Mouse (Mus musculus) lung, embryonic 16.5 days (tissue): ENCODE data around the gene Sf1. TPM values are rescaled to one million over a fixed set of nuclear protein-coding genes. Genes with fewer than 3 reads are reported as not detected.
A peak's percentile ranks its signal among the peaks of the same experiment; 100 is the strongest.

Source experiments
- ATAC-seq: fragments of 200-750 bp; cut with Nextera tagmentation; 2 replicates; pipeline ENCODE4 v1.8.0; 2017; ENCODE audit warnings: low read depth, mild to moderate bottlenecking, moderate library complexity
- H3K27ac ChIP-seq: fragments of 300-500 bp; sonication (generic); 2 replicates; pipeline ENCODE4 v1.5.1; 2014; ENCODE audit warnings: mild to moderate bottlenecking, control low read depth, low read length
- H3K27me3 ChIP-seq: fragments of 300-500 bp; sonication (generic); 2 replicates; pipeline ENCODE4 v1.6.1; 2014; ENCODE audit warnings: low read depth, low read length, mixed read lengths; ENCODE audit not compliant: control insufficient read depth, insufficient read depth
- H3K36me3 ChIP-seq: fragments of 300-500 bp; sonication (generic); 2 replicates; pipeline ENCODE4 v1.6.1; 2014; ENCODE audit warnings: low read length; ENCODE audit not compliant: control insufficient read depth, insufficient read depth
- H3K4me1 ChIP-seq: fragments of 300-500 bp; sonication (generic); replicated peaks from 2 replicates; pipeline ENCODE4 v1.6.1; 2014; ENCODE audit warnings: low read length, mixed read lengths; ENCODE audit not compliant: control insufficient read depth, insufficient read depth
- H3K4me2 ChIP-seq: fragments of 300-500 bp; sonication (generic); 2 replicates; pipeline ENCODE4 v1.6.1; 2014; ENCODE audit warnings: low read depth, low read length, control low read depth
- H3K4me3 ChIP-seq: fragments of 300-500 bp; sonication (generic); 2 replicates; pipeline ENCODE4 v1.5.1; 2014; ENCODE audit warnings: mild to moderate bottlenecking, low read length, control low read depth
- H3K9ac ChIP-seq: fragments of 300-500 bp; sonication (generic); 2 replicates; pipeline ENCODE4 v1.6.1; 2014; ENCODE audit warnings: low read length, control low read depth
- H3K9me3 ChIP-seq: fragments of 300-500 bp; sonication (generic); 2 replicates; pipeline ENCODE4 v1.6.1; 2016; ENCODE audit warnings: low read length; ENCODE audit not compliant: control insufficient read depth
- WGBS: fragments of 180-500 bp; shearing (Covaris S2); extraction: QIAGEN DNeasy Blood & Tissue Kit; methylation state at CpG from one replicate; pipeline ENCODE4 v1.1.7; 2014; 5-methylcytosine and 5-hydroxymethylcytosine counted together
- polyA plus RNA-seq: library from polyadenylated mRNA; unstranded; fragments of >200 nt; fragmentation: Nextera tagmentation; extraction: Ambion mirVana; gene quantifications from 2 replicates; pipeline ENCODE4 v1.2.1, GENCODE M21; 2015

The Sf1 gene
- 120 and 132 TPM in 2 replicates for polyA plus RNA-seq

DNA sequence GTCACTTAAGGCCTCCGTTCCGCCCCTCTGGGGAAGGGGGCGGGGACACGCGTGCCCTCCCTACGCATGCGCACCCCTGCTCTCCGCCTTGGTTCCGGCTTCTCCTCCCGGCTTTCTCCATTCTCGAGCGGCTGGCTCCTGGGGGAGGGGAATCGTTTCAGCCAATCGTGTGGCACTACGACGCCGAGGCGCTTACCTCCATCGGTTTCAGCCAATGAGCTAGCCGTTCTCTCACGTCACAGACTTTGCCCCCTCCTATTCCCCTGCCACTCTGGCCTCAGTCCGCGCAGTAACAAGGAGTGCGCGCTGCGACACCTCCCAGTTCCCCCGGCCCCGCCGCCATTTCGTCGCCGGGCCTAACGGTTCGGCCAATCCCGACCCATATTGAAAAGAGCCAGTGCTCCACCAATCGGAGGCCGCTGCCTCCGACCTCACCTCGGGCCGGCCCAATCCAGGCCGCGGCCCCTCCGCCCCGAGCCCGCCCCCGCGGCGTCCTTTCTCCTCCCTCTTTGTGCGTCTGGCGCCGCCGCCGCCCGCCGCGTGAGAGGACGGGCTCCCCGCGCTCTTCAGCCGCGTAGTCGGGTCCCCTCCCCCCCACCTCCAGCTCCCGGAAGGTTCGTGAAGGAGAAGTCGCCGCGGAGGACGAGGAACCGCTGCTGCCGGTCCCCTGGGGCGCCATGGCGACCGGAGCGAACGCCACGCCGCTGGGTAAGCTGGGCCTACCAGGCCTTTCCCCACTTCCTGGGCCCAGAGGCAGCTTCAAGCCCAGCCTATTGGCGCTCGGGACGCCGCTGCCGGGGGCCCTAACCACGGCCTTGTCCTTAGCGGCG is at the start of gene Sf1:
Gene Sf1, plus strand, starts transcription at position 280 of the 830 bp plus-strand sequence.
- ATAC-seq: peak; percentile 98
- Histone ChIP-seq H3K4me3 (peak within 1 kb of the TSS; percentile 99), H3K36me3 (peaks cover 24% of the 10 kb centered on the region), H3K9ac (peak within 1 kb of the TSS; percentile 99), H3K27me3 (no peaks in the 10 kb centered on the region), H3K4me2 (peak within 1 kb of the TSS; percentile 95), H3K27ac (peak within 1 kb of the TSS; percentile 99), H3K9me3 (no peaks in the 10 kb centered on the region), H3K4me1 (peaks cover 16% of the 10 kb centered on the region)
- under 1% methylated on average over 84 of the region's 85 CpGs for WGBS

DNA sequence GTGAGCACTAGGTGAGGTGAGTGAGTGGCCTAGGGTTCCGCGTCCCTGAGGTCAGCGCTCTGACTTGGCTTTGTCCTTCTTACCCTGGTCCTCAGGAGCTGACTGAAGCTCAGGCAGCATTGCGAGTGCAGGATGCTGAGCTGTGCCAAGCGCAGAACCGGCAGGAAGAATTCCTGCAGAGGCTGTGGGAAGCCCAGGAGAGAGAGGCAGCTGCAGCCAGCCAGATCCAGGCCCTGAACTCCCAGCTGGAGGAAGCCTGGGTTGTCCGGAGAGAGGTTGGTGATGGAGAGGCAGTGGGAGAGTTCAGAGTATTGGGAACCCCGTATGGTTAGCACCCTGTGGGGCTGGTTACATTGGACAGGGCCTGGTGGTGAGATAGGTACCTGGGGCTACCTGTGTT is 49.7 kb upstream of the Sf1 start:
- no peak for ATAC-seq
- Histone ChIP-seq H3K36me3 (peaks cover 33% of the 10 kb centered on the region), H3K27ac (no peak overlapping the region), H3K4me2 (no peak overlapping the region), H3K9me3 (no peaks in the 10 kb centered on the region), H3K27me3 (no peaks in the 10 kb centered on the region), H3K9ac (no peak overlapping the region), H3K4me3 (no peak overlapping the region), H3K4me1 (no peaks in the 10 kb centered on the region)
- WGBS: 84% methylated on average over 8 of the region's 8 CpGs

- Histone ChIP-seq H3K4me3 (no peak overlapping the region), H3K36me3 (peaks cover 33% of the 10 kb centered on the region), H3K27me3 (no peaks in the 10 kb centered on the region), H3K4me2 (no peak overlapping the region), H3K9ac (no peak overlapping the region), H3K4me1 (no peaks in the 10 kb centered on the region), H3K27ac (peak overlapping the region; percentile 20; the same call in 1 of the 2 replicates), H3K9me3 (no peaks in the 10 kb centered on the region)
- WGBS: 58% methylated on average over 8 of the region's 8 CpGs
- peak; percentile 75 for ATAC-seq
Measured at GRCm38 (mm10) chr19:6314513-6314912, 49.0 kb upstream of the Sf1 start.

DNA sequence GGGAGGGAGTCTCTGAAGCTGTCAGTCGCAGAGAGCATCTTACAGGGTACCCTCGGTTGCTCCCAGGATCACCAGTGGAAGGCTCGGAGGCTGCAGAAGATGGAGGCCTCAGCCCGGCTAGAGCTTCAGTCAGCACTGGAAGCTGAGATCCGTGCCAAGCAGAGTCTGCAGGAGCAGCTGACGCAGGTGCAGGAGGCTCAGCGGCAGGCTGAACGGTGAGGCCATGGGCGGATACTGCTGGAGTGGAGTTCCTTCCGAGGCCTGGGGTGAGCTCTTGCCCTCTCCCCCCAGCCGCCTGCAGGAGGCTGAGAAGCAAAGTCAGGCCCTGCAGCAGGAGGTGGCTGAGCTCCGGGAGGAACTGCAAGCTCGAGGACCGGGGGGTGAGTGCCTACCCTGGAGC is 47.9 kb upstream of the Sf1 start:
- WGBS: 73% methylated on average over 14 of the region's 14 CpGs
- H3K27ac ChIP-seq: no peak overlapping the region

DNA sequence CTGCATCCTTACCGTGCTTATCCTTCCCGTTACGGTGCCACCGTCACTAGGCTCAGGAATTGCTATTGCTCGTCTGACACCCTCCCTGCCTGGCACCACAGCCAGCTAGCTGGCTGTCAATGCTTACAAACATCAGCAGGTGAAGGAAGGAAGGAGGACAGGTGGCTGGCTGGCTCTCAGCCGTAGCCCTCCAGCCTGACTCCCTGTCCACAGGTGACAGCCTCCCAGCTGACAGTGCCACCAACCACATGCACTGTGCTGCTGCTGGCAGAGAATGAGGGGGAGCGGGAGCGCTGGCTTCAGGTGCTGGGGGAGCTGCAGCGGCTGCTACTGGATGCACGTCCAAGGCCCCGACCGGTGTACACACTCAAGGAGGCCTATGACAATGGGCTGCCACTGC is 45.3 kb upstream of the Sf1 start:
- Histone ChIP-seq H3K27me3 (no peaks in the 10 kb centered on the region), H3K9ac (no peak overlapping the region), H3K4me1 (no peaks in the 10 kb centered on the region), H3K4me3 (no peak overlapping the region), H3K36me3 (peaks cover 31% of the 10 kb centered on the region), H3K9me3 (no peaks in the 10 kb centered on the region), H3K4me2 (no peak overlapping the region), H3K27ac (no peak overlapping the region)
- no peak for ATAC-seq
- 85% methylated on average over 12 of the region's 12 CpGs for WGBS

More for the DNA sequence above, 47.9 kb upstream of the Sf1 start:
- no peaks in the 10 kb centered on the region for H3K27me3 ChIP-seq
- H3K36me3 ChIP-seq: peaks cover 33% of the 10 kb centered on the region
- H3K4me3 ChIP-seq: no peak overlapping the region
- H3K4me2 ChIP-seq: no peak overlapping the region
- H3K9ac ChIP-seq: no peak overlapping the region
- no peaks in the 10 kb centered on the region for H3K4me1 ChIP-seq
- H3K9me3 ChIP-seq: no peaks in the 10 kb centered on the region
- no peak for ATAC-seq

DNA sequence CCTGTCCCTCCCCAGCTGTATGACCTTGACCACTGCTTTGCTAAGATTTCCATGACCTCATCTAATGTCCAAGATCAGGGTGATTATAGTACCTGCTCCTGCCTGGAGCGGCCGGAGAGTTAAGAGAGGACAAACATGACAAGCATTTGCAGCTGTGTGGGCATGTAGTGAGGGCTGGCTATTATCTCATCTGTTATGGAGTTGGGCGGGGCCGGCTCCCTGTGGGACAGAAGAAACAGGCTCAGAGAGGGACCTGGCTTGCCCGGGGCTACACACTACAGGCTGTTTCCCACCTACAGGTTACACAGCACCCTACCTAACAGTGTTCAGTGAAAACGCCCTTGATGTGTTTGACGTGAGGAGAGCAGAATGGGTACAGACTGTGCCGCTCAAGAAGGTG is 42.1 kb upstream of the Sf1 start:
- H3K36me3 ChIP-seq: peaks cover 19% of the 10 kb centered on the region

GRCm38 (mm10) chr19:6321786-6322621 is 41.5 kb upstream of the Sf1 start:
- Histone ChIP-seq H3K27me3 (no peaks in the 10 kb centered on the region), H3K4me1 (no peaks in the 10 kb centered on the region), H3K9ac (no peak overlapping the region), H3K4me2 (no peak overlapping the region), H3K4me3 (no peak overlapping the region), H3K27ac (no peak overlapping the region), H3K36me3 (peaks cover 16% of the 10 kb centered on the region), H3K9me3 (no peaks in the 10 kb centered on the region)
- WGBS: 62% methylated on average over 33 of the region's 33 CpGs
- peak; percentile 65 for ATAC-seq

More for the DNA sequence above, 42.1 kb upstream of the Sf1 start:
- no peak overlapping the region for H3K9ac ChIP-seq
- H3K4me1 ChIP-seq: no peaks in the 10 kb centered on the region
- H3K4me2 ChIP-seq: no peak overlapping the region
- no peak overlapping the region for H3K27ac ChIP-seq
- ATAC-seq: no peak
- H3K4me3 ChIP-seq: no peak overlapping the region
- 68% methylated on average over 8 of the region's 8 CpGs for WGBS
- no peaks in the 10 kb centered on the region for H3K27me3 ChIP-seq
- H3K9me3 ChIP-seq: no peaks in the 10 kb centered on the region

- H3K4me1 ChIP-seq: no peaks in the 10 kb centered on the region
- 80% methylated on average over 9 of the region's 9 CpGs for WGBS
- no peaks in the 10 kb centered on the region for H3K9me3 ChIP-seq
- no peak overlapping the region for H3K4me3 ChIP-seq
- no peak for ATAC-seq
- no peak overlapping the region for H3K4me2 ChIP-seq
- H3K36me3 ChIP-seq: peaks cover 10% of the 10 kb centered on the region
- H3K27me3 ChIP-seq: no peaks in the 10 kb centered on the region
- H3K9ac ChIP-seq: no peak overlapping the region
- H3K27ac ChIP-seq: no peak overlapping the region
Measured at GRCm38 (mm10) chr19:6324751-6325150, 38.7 kb upstream of the Sf1 start.

GRCm38 (mm10) chr19:6331178-6331577 is 32.3 kb upstream of the Sf1 start:
- WGBS: 38% methylated on average over 5 of the region's 5 CpGs
- H3K9me3 ChIP-seq: no peaks in the 10 kb centered on the region
- no peak for ATAC-seq
- H3K4me2 ChIP-seq: peak overlapping the region; percentile 48; the same call in 1 of the 2 replicates
- H3K27ac ChIP-seq: no peak overlapping the region
- H3K4me3 ChIP-seq: no peak overlapping the region; the same call in 1 of the 2 replicates
- H3K27me3 ChIP-seq: no peaks in the 10 kb centered on the region
- H3K9ac ChIP-seq: peak overlapping the region; percentile 54
- 0 out of 2 replicates have a peak, but pooled peaks cover under 1% of the 10 kb centered on the region for H3K36me3 ChIP-seq
- H3K4me1 ChIP-seq: peaks cover 13% of the 10 kb centered on the region
